Mouse (Mus musculus): Measurements from ENCODE around the gene Cfap100. TPM values are rescaled to one million over a fixed set of nuclear protein-coding genes. Genes with fewer than 3 reads are reported as not detected.

The Cfap100 gene
- polyA plus RNA-seq (2015; fragmentation: Nextera tagmentation; extraction: Ambion mirVana) = 0.76 TPM in 1 of 2 replicates, not detected in the other

GRCm38 (mm10) chr6:90428380-90428974 is at the start of gene Cfap100:
Cfap100 (minus strand) TSS chr6:90428797.

GRCm38 (mm10) chr6:90462181-90462706 is 33.6 kb upstream of the Cfap100 start, which contains the start of gene Klf15:
Klf15 (plus strand) TSS chr6:90462576.

GRCm38 (mm10) chr6:90368976-90369724 is 59.4 kb downstream of the Cfap100 start, which contains the start of gene Zxdc:
Zxdc (plus strand) TSS chr6:90369492.

Other genes starting within 250 kb of the Cfap100 start
- gene V1ra8, start 226.0 kb downstream of the Cfap100 start, polyA plus RNA-seq (2015; fragmentation: Nextera tagmentation; extraction: Ambion mirVana) = not detected in 2 replicates
- not detected in 2 replicates for gene Vmn1r53, start 204.4 kb downstream of the Cfap100 start, polyA plus RNA-seq (2015; fragmentation: Nextera tagmentation; extraction: Ambion mirVana)
- not detected in 2 replicates for gene Vmn1r54, start 182.5 kb downstream of the Cfap100 start, polyA plus RNA-seq (2015; fragmentation: Nextera tagmentation; extraction: Ambion mirVana)
- gene BC048671, start 127.6 kb downstream of the Cfap100 start, polyA plus RNA-seq (2015; fragmentation: Nextera tagmentation; extraction: Ambion mirVana) = not detected in 2 replicates
- 0.07 TPM in 1 of 2 replicates, not detected in the other for gene Chst13, start 103.6 kb downstream of the Cfap100 start, polyA plus RNA-seq (2015; fragmentation: Nextera tagmentation; extraction: Ambion mirVana)
- 0.15 and 0.33 TPM in 2 replicates for gene Uroc1, start 95.5 kb downstream of the Cfap100 start, polyA plus RNA-seq (2015; fragmentation: Nextera tagmentation; extraction: Ambion mirVana)
- gene Zxdc, start 59.3 kb downstream of the Cfap100 start, polyA plus RNA-seq (2015; fragmentation: Nextera tagmentation; extraction: Ambion mirVana) = 4.3 and 4.8 TPM in 2 replicates
- 3.2 and 3.8 TPM in 2 replicates for gene Klf15, start 33.8 kb upstream of the Cfap100 start, polyA plus RNA-seq (2015; fragmentation: Nextera tagmentation; extraction: Ambion mirVana)
- gene Aldh1l1, start 57.6 kb upstream of the Cfap100 start, polyA plus RNA-seq (2015; fragmentation: Nextera tagmentation; extraction: Ambion mirVana) = 5.2 and 6.1 TPM in 2 replicates
- gene Slc41a3, start 175.9 kb upstream of the Cfap100 start, polyA plus RNA-seq (2015; fragmentation: Nextera tagmentation; extraction: Ambion mirVana) = 5.8 and 5.9 TPM in 2 replicates